Mouse (Mus musculus) hindlimb bud, embryonic 11.5 days (tissue): ENCODE measurements around the gene Hdgfl2.

Experiments
- DNase-seq: peaks from one replicate; pipeline ENCODE4 v3.0.0-alpha.2; 2012; ENCODE audit warnings: low read depth, low spot score; ENCODE audit errors: extremely low spot score

The Hdgfl2 gene

DNA sequence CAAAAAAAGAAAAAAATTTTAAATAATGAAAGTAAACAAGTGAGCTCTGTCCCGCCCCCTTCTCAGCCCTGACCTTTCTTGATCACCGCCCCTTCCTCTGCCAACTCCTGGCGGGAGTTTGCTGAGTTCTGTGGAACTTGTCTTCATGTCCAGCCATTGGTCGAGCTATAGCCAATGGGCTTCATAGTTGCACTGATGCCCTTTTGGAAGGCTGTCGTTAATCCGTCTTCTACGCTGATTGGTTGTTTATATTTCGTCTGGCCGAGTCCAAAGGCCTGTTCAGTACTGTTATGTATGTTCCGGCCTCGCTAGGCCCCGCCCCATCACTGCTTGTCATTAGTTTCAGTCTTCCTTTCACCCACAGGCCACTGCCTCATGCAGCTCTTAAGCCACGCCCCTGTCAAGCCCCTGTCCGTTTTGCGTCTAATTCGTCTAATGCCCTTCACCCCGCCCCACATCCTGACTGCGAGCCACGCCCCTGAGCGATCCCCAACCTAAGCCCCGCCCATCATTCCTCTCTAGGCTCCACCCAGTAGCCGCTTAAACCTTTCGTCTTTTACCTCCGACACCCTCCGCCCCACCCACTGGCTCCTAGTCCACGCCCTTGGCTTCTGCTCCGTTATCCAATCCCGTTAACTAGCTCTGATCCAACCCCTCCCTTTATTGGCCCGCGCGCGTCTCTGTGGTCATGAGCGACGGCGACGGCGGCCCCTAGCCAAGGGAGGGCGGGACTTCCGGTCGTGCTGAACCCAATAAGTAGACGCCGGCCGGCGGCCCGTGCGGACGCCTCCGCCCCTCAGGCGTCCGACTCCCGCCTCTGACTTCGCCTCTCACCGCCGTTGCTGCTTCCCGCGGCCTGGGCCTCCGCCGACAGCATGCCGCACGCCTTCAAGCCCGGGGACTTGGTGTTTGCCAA, at the start of gene Hdgfl2:
Gene Hdgfl2, plus strand, starts transcription at position 755 of the 916 bp plus-strand sequence.
- DNase-seq = peak; percentile 98

DNA sequence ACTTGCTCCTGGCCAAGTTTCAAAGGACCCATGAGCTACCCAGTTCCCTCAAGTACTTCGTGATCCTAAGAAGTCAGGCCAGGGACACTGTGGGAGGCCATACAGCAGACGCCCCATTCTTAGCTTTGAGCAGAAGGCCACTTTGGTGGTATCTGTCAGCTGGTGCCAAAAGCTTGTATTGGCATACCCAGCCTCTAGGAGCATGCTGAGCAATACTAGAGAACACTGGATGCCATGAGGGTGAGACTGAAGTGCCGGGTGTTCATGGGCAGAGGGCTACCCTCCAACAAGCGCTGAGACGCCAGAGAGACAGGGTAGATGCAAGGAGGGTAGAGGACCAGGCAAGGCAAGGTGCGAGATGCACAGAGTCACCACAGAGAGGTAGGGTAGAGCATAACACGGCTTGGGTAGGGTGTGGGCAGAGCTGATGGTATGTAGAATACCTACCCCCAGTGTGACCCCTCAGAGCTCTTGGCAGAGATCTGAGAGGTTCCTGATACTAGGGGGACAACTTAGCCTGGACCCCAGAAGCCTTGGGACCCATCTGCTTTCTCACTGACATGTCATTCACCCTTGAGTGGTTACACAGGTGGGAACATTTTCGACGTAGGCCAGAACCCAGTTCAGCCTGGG, 49.1 kb upstream of the Hdgfl2 start:
- no peak for DNase-seq

DNA sequence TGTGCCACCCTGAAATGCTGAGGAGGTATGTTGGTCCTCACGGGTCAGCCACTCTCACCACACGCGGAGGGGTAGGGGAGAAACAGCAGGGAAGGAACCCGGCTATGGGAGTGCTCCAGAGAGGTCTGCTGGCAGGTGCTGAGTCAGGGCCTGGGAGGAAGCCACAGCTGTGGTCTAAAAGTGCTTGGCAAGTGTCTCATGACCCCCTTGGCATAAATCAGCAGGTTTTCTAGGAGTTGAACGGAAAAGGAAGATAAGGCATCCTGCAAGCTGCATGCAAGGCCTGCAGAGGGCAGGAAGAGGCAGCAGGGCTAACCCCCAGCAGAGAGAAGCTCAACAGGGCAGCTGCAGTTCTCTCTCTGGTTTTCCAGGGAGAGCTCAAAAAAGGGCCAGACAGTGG, 48.5 kb upstream of the Hdgfl2 start:
- DNase-seq = no peak

DNA sequence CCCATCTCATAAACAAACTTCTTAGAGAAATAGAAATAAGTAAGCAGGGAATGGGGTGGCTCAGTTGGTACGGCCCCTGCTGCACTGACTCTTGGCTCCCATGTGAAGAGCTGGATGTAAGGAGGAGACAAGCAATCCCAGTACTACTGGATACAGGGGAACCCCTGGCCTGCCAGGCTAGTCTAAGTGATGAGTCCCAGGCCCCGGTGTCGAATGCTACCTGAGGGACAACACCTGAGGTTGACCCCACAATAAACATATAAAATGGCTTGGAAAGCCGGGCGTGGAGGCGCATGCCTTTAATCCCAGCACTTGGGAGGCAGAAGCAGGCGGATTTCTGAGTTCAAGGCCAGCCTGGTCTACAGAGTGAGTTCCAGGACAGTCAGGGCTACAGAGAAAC, 48.0 kb upstream of the Hdgfl2 start:
- DNase-seq = no peak

DNA sequence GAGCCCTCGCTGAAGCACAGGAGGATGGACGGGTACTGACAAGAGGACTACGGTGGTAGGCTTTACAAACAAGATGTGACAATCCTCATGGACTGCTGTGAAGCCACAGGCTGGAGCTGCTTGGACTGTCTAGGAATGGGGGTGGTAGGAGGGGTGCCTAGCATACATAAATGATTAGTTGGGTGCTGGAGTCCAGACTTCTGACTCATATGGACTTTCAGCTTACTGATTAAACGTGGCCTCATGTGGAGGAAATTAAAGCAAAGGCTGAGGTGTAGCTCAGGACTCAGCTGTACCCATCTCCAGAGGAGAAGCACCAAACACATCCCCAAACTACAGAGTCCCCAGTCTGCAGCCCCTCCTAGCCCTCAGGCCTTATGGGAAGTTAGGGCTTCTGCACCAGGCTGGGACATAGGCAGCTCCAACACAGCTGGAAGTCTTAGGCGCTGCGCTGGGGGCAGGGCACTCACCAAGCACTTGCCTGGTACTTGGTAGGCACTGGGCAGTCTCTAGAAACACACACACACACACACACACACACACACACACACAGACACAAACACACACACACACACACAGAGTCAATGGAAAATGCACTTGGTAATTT, 47.2 kb upstream of the Hdgfl2 start:
- DNase-seq = no peak

DNA sequence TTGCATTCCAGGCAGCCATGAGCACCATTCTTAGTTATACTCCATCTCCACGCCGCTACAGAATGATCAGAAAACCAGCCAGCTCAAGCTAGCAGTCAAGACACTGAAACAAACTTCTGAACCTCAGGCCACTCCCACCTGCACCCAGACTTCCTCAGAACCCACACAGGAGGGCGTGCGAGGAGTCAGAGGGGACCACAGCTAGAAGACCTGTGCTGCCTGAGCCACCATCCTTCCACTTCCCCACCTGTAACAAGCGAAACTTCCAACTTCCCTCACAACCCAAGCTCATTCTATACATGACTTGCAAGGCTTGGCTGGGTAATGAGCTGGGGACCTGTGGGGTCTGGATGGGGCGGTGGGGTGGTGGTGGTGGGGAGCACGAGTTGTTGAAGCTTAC, 46.6 kb upstream of the Hdgfl2 start:
- DNase-seq = no peak

DNA sequence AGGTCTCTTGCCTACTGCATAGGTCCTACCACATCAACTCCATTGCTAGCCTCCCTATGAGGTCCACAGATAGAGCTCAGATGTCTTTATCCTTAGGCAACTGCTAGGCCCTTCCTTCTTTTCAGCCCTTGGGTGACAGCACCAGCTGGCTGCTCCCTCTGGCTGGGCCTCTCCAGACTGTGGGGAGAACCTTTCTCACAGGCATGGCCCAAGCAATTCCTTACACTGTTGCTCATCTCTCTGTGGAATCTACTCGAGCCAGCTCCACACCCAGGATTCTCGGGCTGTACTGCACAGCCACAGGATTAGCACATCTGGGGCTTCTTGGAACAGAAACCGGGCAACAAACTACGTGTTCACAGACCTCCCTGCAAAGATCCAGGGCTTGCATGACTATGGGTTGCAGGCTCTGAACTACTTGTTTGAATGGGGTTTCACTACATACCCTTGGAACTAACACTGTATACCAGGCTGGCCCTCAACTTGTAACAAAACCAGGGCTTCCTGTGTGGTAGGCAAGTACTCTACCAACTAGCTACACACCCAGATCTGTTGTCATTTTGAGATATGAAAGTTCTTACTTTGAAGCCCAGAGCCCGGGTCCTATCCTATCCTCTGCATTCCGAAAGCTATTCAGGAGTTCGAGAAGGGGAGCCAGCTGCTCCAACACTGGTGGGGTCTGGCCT, 45.3 kb upstream of the Hdgfl2 start:
- no peak for DNase-seq

DNA sequence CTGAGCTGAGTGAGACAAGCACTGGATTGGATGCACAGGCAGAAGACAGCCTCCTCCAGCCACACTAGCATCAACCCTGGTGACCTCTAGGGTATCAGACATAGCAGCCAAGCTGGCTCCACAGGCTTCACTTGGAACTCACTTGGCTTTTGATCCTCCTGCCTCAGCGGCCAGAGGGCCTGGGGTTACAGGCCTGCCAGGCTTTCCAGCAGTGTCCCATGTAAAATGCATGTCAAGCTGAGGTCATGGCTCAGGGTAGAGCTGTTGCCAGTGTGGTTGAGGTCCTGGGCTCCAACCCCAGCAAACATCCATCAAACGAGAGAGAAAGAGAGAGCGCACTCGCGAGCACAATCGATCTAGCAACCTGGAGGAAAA, 44.7 kb upstream of the Hdgfl2 start:
- DNase-seq = no peak

DNA sequence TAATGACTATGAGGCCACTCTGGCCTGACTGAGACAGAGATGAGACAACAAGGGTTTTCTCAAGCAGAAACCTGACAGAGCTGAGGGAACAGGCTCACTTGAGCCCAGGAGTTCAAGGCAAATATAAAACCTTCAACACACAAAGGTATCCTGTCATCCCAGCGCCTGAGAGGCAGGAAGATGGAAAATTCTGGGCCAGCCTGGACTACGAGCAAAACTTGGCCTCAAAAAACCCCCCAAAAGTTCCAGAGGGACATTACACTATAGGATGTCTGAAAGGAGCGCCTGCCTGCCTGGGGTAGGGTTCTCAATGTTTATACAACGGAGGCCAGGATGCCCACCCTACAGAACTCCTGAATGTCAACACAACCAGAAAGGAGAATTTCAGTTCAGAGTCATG, 44.2 kb upstream of the Hdgfl2 start:
- no peak for DNase-seq

DNA sequence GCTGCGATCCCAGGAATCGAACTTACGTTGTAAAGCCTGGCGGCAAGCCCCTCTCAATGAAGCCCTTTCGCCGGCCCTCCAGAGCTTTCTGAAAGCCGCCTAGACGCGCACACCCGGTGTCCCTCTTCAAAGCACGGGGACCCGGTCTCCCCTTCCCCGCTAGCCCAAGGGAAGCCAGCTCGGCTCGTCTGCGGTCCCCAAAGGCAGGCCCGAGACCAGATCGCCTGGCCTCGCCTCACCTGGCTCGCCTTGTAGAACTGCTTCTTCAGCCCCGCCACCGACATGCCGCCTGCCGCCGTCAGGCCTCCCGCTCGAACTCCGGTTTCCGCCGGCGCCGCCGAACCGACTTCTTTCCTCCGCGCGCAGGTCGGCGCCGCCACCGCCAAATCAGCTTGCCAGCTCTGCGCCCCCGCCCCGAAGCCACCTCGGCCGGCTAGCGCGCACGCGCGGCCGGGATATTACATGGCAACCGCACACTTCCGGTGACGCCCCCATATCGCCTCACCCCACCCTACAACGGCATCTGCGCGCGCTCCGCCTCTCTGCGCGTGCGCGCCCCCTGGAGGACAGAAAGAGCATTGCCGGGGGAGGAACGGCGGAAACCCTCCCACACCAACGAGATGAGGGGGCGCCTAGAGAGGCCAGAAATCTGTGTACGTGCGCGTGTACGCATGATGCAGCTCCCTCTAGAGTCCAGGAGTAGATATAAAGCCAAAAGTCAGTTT, 43.1 kb upstream of the Hdgfl2 start, which contains the start of gene Sh3gl1:
Gene Sh3gl1, minus strand, starts transcription at position 460 of the 725 bp plus-strand sequence.
- DNase-seq = peak; percentile 95

DNA sequence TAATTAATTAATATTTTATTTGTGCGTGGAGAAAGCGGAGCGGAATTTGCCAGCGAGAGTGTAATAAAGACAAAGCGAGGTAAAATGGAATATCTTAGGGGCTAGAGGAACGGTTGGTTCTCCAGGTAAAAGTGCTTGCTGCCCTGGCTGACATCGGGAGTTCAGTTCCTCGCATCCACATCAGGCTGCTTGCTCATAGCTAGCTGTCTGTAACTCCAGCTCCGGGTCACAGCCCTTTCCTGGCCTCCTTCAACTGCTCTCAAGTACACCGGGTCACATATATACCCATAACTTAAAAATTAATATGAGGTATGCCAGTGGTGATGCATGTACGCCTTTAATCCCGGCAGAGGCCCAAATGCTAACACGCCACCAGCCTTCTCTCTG, 42.5 kb upstream of the Hdgfl2 start:
- no peak for DNase-seq

DNA sequence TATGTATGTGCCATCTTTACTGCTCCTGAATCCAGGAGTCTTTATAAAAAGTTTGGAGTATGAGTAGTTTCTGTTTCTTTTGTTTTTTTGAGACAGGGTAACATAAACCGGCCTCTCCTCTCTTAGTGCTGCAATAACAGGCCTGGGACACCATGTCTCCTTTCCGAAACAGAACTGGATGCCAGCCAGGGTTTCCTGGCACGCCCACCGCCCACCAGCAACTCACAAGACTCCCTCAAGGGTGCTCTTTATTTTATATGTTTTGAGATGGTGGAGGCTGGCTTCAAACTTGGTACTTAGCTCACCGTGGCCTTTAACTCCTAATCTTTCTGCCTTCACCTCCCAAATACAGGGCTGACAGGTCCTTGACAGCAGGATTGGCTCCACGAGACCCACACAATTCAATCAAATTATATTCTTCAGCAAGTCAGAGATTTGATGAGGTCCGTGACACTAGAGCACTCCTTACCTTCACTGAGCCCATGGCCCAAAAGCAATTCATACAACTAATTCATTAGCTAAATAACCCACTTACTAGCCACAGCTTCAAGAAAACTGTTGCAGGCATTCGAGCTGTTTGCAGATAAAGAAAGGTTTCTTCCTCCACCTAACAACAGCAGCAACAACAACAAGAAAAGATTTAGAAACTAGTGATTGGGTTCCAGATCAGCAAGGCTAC, 40.7 kb upstream of the Hdgfl2 start:
- DNase-seq = no peak

DNA sequence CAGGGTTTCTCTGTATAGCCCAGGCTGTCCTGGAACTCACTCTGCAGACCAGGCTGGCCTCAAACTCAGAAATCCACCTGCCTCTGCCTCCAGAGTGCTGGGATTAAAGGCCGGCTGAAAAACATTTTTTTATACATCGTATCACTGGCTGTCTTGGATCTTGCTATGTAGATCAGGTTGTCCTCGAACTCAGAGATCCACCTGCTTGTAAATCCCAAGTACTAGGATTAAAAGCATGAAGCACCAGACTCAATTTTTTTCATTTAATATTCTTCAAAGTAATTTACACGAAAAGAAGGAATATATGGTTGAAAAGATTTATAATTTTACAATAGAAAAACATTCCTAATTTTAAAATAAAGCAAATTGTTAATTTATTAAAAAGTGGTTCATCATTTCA, 40.1 kb upstream of the Hdgfl2 start:
- DNase-seq = no peak

DNA sequence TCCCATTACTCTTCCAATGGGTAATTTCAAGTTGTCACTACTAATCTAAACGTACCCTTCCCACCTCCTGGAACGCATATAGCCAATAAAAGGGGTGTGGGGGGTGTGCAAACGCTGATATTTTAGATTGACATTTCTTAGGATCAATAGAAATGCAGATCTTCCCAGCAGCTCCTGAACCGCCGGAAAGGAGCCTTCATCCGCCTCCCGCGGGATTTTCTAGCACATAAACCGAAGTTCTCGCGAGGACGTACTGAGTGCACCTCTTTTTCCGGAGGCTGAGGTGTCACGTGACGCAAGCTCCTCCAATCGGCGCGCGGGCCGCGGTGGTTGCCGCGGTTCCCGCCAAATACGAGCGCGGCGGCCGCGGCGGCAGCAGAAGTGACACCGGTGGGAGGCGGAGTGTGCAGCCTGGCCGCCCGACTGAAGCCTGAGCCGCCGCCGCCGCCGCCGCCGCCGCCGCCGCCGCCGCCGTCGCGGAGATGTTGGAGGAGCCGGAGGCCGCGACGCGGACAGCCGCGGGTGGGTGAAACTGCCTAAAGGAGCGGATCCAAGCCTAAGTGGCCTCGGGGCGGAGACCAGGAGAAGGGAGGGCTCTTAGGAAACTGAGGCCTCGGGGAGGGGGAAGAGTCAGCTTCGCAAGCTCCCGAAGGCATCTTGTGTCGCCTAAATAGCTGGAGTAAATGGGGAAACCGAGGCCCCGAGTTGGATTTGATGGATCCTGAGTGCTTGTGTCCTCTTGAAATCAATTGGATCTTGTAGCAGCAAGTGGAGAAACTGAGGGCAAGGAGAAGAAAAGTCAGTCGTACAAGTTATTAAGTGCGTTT, 39.2 kb upstream of the Hdgfl2 start, which contains the start of gene Chaf1a:
Gene Chaf1a, plus strand, starts transcription at position 410 of the 827 bp plus-strand sequence.
- DNase-seq = peak; percentile 98

DNA sequence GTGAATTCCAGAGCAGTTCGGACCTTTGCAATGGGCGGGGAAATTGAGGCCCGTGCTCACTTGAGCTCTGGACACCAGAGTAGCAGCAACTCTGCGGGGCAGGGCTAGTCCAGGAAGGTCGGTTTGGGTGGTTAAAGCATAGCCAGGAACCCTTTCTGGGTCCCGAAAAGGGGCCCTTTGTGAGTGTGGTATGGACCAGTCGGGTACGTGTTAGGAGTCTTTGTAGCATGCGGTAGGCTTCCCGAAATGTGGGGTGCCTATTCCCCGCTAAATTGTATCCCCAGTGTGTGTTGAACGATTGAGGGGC, 38.6 kb upstream of the Hdgfl2 start:
- DNase-seq = no peak

DNA sequence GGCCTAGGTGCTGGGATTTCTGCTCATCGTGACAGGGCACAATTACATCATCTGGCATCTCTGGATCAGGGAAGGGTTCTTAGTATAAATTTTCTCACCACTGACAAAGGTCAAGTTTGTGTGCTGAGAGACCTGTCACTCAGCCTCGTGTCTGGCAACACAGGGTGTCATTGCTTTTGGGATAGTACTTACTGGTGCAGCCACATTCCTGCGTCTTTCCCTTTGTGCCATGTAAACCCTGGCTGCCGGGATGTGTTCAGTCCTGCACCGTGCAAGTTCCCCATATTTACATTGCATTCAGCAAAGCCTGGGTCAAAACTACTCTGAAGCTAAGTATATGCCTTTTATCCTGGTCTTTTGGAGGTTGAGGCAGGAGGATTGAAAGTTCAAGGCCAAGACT, 28.1 kb upstream of the Hdgfl2 start:
- no peak for DNase-seq

DNA sequence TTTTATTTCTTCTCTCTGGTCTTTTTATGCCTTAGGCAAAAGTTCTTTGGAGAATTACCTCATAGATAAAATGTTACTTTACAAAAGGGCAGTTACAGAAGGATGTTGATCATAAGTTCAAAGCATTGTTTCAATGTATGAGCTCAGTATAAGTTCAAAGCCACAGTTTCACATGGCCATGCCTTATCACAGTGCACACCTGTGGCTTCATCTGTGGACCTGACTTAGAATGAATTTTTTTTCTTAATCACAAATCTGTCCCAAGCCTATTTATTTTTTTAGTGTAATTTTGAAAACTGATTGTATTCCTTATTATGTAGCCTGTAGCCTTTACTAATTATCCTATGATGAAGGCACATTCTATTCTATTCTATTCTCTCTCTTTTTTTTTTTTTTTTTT, 24.5 kb upstream of the Hdgfl2 start:
- no peak for DNase-seq

DNA sequence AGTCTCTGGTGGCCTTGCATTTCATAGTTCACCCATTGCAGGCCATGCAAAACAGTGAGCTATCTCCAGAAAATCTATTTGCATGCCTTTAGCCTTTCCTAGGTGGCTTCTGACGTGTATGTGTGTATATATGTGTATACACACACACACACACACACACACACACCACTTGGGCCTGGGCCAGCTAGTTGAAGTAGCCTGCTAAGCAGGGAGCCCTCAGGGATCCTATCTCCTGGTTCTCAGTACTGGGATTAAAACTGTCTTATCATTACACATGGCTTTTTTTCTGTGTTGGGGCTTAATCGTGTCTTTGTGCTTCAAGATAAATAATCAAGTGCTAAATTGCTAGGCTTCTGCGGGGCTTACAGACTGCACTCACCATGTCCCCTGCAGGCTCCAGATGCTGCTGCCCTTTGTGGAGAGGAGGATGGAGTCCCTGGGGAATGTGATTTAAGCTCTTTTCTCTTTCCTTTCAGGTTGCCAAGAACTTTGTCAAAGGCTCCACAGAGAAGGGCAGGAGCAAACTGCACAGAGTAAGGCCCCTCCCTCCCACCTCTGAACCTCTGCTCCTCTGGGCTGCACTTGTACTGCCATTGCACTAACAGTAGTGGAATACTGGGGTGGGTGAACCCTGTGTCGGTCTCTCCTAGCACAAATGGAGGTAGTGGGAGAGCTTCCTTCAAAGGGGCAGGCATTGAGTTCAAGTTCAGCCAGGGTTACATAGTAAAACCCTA, 23.3 kb upstream of the Hdgfl2 start:
- no peak for DNase-seq
